Mouse (Mus musculus) hematopoietic stem cell, adult 5-6 weeks (primary cell): ENCODE measurements around the gene Olfr95. TPM values are rescaled to one million over a fixed set of nuclear protein-coding genes. Genes with fewer than 3 reads are reported as not detected.
A peak's percentile ranks its signal among the peaks of the same experiment; 100 is the strongest.

ENCODE experiments used
- ATAC-seq, 2 experiments: fragments of 125-278 bp in 1 of 2; replicated peaks in 1 of 2; 2 replicates each; pipeline ENCODE4 v1.8.0; 2016 to 2017; ENCODE audit warnings: inconsistent platforms in 2 of 2, mild to moderate bottlenecking in 2 of 2, moderate number of reproducible peaks in 2 of 2, low read depth in 1 of 2, moderate TSS enrichment in 1 of 2; ENCODE audit not compliant: low FRiP score in 2 of 2, poor library complexity in 2 of 2, severe bottlenecking in 2 of 2, insufficient read depth in 1 of 2, low TSS enrichment in 1 of 2
- total RNA-seq: library from RNA; stranded (forward); fragments of 172-1452, 232-1000 nt; gene quantifications from 2 replicates; pipeline ENCODE4 v1.2.3, GENCODE M21; 2017

Olfr95 gene
- total RNA-seq, 1 experiment from 2014 or later, result not detected

DNA sequence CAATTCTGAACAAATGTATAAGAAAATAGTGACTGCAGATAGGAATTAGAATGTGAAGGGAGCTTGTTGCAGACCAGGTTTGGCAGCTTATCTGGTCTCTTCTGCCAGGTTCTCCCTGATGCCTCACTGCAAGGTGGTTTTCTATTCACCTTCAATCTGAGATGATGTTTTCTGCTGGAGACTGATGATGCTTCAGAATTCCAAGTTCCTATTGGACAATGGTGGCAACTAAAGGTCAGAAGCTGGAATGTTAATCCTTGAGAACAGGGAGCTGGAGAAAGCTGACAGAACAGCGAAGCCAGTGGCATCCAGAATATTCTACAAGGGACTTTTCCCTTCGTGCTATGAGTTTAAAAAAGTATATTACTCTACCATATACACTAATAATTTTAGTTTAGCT, 22.2 kb downstream of the Olfr95 start:
- ATAC-seq, result no peak

GRCm38 (mm10) chr17:37185474-37185873, 27.4 kb downstream of the Olfr95 start:
- peak in 1 of 2 experiments; percentile 62; a peak in 1 of 4 replicates for ATAC-seq

GRCm38 (mm10) chr17:37161394-37161793, 51.5 kb downstream of the Olfr95 start, which contains the start of gene Olfr93:
Gene Olfr93, minus strand, starts transcription at chr17:37161494.
- ATAC-seq, result no peak

Other genes with a start within 250 kb of the Olfr95 start
- gene 2410137M14Rik, start 231.9 kb downstream of the Olfr95 start, total RNA-seq, result not detected in 2 replicates
- gene H2-M5, start 223.6 kb downstream of the Olfr95 start, total RNA-seq, result not detected in 2 replicates
- gene Zfp57, start 212.0 kb downstream of the Olfr95 start, total RNA-seq, result 6.9 and 13.6 TPM in 2 replicates
- gene Mog, start 189.7 kb downstream of the Olfr95 start, total RNA-seq, result not detected in 2 replicates
- 10.7 and 43.0 TPM in 2 replicates for gene Gabbr1, start 167.2 kb downstream of the Olfr95 start, total RNA-seq
- not detected in 2 replicates for gene Olfr90, start 124.6 kb downstream of the Olfr95 start, total RNA-seq
- not detected in 2 replicates for gene Olfr91, start 114.8 kb downstream of the Olfr95 start, total RNA-seq
- gene Olfr92, start 93.0 kb downstream of the Olfr95 start, total RNA-seq, result not detected in 2 replicates
- gene Olfr93, start 51.6 kb downstream of the Olfr95 start, total RNA-seq, result not detected in 2 replicates
- gene Ubd, start 19.2 kb downstream of the Olfr95 start, total RNA-seq, result not detected in 2 replicates
- gene Olfr94, start 12.1 kb downstream of the Olfr95 start, total RNA-seq, result not detected in 2 replicates
- gene Olfr96, start 7.0 kb upstream of the Olfr95 start, total RNA-seq, result not detected in 2 replicates
- not detected in 2 replicates for gene Olfr97, start 24.2 kb upstream of the Olfr95 start, total RNA-seq
- not detected in 2 replicates for gene Olfr98, start 50.6 kb upstream of the Olfr95 start, total RNA-seq
- gene H2-M3, start 57.1 kb upstream of the Olfr95 start, total RNA-seq, result 34.3 and 53.5 TPM in 2 replicates
- not detected in 2 replicates for gene Olfr99, start 70.3 kb upstream of the Olfr95 start, total RNA-seq
- gene Olfr101, start 91.2 kb upstream of the Olfr95 start, total RNA-seq, result not detected in 2 replicates
- not detected in 2 replicates for gene Olfr102, start 103.9 kb upstream of the Olfr95 start, total RNA-seq
- gene Olfr103, start 126.6 kb upstream of the Olfr95 start, total RNA-seq, result not detected in 2 replicates
- not detected in 2 replicates for gene Olfr104-ps, start 146.5 kb upstream of the Olfr95 start, total RNA-seq
- not detected in 2 replicates for gene Olfr105-ps, start 165.9 kb upstream of the Olfr95 start, total RNA-seq
- gene Olfr106-ps, start 177.3 kb upstream of the Olfr95 start, total RNA-seq, result not detected in 2 replicates
- gene Olfr107, start 186.1 kb upstream of the Olfr95 start, total RNA-seq, result not detected in 2 replicates
- gene Olfr108, start 232.4 kb upstream of the Olfr95 start, total RNA-seq, result not detected in 2 replicates
- gene Olfr109, start 245.8 kb upstream of the Olfr95 start, total RNA-seq, result not detected in 2 replicates